Mouse (Mus musculus): Measurements from ENCODE around the gene Tbc1d7. TPM values are rescaled to one million over a fixed set of nuclear protein-coding genes. Genes with fewer than 3 reads are reported as not detected.

The Tbc1d7 gene
- polyA plus RNA-seq, 1 experiment from 2014 or later: 81.5 TPM

- Histone ChIP-seq H3K4me2 (ENCODE audit: low read length) (peak overlapping the region; percentile 59), H3K27me3 (replicated peaks; ENCODE audit: control insufficient read depth, insufficient read depth, low read length) (no peaks in the 10 kb centered on the region), H3K4me3 (replicated peaks; ENCODE audit: low read length) (peak overlapping the region; percentile 39), H3K36me3 (ENCODE audit: control insufficient read depth, insufficient read depth) (no peaks in the 10 kb centered on the region), H3K27ac (ENCODE audit: low read length) (no peak overlapping the region; the same call in 1 of the 2 replicates), H3K9ac (replicated peaks; ENCODE audit: low read depth, low read length) (peak overlapping the region; percentile 32), H3K4me1 (replicated peaks; ENCODE audit: control insufficient read depth, insufficient read depth, low read length) (peaks cover 9% of the 10 kb centered on the region), H3K9me3 (ENCODE audit: control insufficient read depth, low read length) (no peaks in the 10 kb centered on the region)
- peak; percentile 76 for ATAC-seq
- WGBS: 5% methylated on average over 14 of the region's 14 CpGs
These were observed 11.3 kb upstream of the Tbc1d7 start for GRCm38 (mm10) chr13:43182465-43183201.

DNA sequence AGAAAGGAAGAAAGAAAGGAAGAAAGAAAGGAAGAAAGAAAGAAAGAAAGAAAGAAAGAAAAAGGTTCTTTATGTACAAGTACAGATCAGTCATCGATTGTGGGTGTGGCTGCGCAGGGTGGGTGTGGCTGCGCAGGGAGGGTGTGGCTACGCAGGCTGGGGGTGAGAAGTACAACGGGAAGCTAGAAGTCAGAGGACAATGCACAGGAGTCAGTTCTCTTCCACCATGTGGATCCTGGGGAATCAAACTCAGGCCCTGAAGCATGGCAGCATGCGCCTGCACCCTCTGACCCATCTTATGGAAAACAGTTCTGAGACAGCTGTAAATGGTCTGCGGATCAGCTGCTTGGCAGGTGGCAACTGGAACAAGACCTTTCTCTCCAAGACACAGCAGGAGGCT, 9.8 kb upstream of the Tbc1d7 start:
- H3K9ac ChIP-seq (replicated peaks; ENCODE audit: low read depth, low read length): no peak overlapping the region
- no peak overlapping the region for H3K4me3 ChIP-seq (replicated peaks; ENCODE audit: low read length)

DNA sequence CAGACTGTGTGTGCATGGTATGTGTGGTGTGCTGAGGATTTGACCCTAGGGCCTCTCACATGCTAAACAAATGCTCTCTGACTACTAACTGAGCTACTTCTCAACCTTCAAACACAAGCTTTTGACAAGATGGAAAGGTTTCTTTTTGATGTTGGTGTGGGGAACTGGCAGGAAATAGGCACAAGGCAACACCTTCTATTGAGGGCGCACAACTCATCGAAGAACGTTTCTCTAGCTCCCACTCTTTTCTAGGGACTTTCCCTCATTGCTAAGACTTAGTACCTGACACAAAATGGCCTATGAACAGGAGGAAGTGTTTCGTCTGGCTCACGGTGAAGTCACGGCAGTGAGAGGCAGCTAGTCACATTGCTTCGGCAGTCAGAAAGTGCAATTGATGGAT, 6.0 kb upstream of the Tbc1d7 start:
- no peak overlapping the region for H3K4me2 ChIP-seq (ENCODE audit: low read length)
- H3K27me3 ChIP-seq (replicated peaks; ENCODE audit: control insufficient read depth, insufficient read depth, low read length): no peaks in the 10 kb centered on the region
- no peaks in the 10 kb centered on the region; the same call in 1 of the 2 replicates for H3K4me1 ChIP-seq (replicated peaks; ENCODE audit: control insufficient read depth, insufficient read depth, low read length)
- H3K27ac ChIP-seq (ENCODE audit: low read length): no peak overlapping the region
- no peaks in the 10 kb centered on the region for H3K36me3 ChIP-seq (ENCODE audit: control insufficient read depth, insufficient read depth)
- H3K9ac ChIP-seq (replicated peaks; ENCODE audit: low read depth, low read length): no peak overlapping the region
- ATAC-seq: no peak
- H3K9me3 ChIP-seq (ENCODE audit: control insufficient read depth, low read length): no peaks in the 10 kb centered on the region
- H3K4me3 ChIP-seq (replicated peaks; ENCODE audit: low read length): no peak overlapping the region
- WGBS: 92% methylated on average over 7 of the region's 7 CpGs

More for the DNA sequence above, 9.8 kb upstream of the Tbc1d7 start:
- peaks cover 9% of the 10 kb centered on the region for H3K4me1 ChIP-seq (replicated peaks; ENCODE audit: control insufficient read depth, insufficient read depth, low read length)
- no peaks in the 10 kb centered on the region for H3K36me3 ChIP-seq (ENCODE audit: control insufficient read depth, insufficient read depth)
- no peaks in the 10 kb centered on the region for H3K9me3 ChIP-seq (ENCODE audit: control insufficient read depth, low read length)
- 63% methylated on average over 7 of the region's 7 CpGs for WGBS
- no peak overlapping the region for H3K27ac ChIP-seq (ENCODE audit: low read length)
- H3K4me2 ChIP-seq (ENCODE audit: low read length): no peak overlapping the region
- ATAC-seq: no peak
- no peaks in the 10 kb centered on the region for H3K27me3 ChIP-seq (replicated peaks; ENCODE audit: control insufficient read depth, insufficient read depth, low read length)

DNA sequence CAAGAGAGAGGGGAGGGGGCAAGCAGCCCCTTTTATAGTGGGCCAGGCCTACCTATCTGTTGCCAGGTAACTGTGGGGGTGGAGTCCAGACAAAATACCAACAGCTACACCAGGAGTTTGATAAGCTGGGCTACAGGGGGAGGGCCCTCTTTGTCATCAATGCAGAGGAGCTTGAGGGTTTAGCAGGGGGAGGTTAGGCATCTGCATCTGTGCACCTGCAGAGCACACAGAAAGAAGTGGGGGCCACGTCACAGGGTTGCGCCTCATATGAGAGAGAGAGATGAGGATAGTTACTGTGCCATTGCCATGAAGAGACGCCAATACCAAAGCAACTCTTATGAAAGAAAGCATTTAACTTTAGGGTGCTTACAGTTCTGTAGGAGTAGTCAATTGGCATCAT, 5.4 kb upstream of the Tbc1d7 start:
- 96% methylated on average over 3 of the region's 3 CpGs for WGBS
- no peak overlapping the region for H3K27ac ChIP-seq (ENCODE audit: low read length)
- ATAC-seq: no peak

DNA sequence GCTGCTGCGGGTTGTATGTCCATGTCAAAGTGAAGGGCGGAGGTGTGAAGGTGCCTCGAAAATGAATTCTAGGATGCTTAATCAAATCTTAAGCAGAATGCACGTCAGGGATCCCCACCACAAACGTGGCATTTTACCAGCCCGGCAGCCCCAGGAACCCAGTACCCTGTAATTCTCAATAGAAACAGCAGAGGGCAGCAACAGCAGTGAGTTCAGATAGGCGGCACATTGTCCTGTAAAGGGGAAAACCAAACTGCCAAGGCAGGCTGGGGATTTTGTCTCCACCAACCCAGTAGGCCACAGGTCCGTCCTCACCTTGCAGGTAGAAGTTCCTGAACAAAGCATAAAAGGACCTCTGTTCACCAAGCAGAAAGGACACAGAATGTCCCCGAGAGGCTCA, 2.0 kb upstream of the Tbc1d7 start:
- H3K27me3 ChIP-seq (replicated peaks; ENCODE audit: control insufficient read depth, insufficient read depth, low read length): no peaks in the 10 kb centered on the region
- no peak for ATAC-seq
- WGBS: 16% methylated on average over 9 of the region's 9 CpGs
- H3K36me3 ChIP-seq (ENCODE audit: control insufficient read depth, insufficient read depth): no peaks in the 10 kb centered on the region
- no peak overlapping the region for H3K4me2 ChIP-seq (ENCODE audit: low read length)
- peaks cover 9% of the 10 kb centered on the region for H3K4me1 ChIP-seq (replicated peaks; ENCODE audit: control insufficient read depth, insufficient read depth, low read length)
- H3K9ac ChIP-seq (replicated peaks; ENCODE audit: low read depth, low read length): no peak overlapping the region
- no peak overlapping the region for H3K27ac ChIP-seq (ENCODE audit: low read length)
- no peak overlapping the region for H3K4me3 ChIP-seq (replicated peaks; ENCODE audit: low read length)
- no peaks in the 10 kb centered on the region for H3K9me3 ChIP-seq (ENCODE audit: control insufficient read depth, low read length)

More for the DNA sequence above, 5.4 kb upstream of the Tbc1d7 start:
- Histone ChIP-seq H3K9me3 (ENCODE audit: control insufficient read depth, low read length) (no peaks in the 10 kb centered on the region), H3K36me3 (ENCODE audit: control insufficient read depth, insufficient read depth) (no peaks in the 10 kb centered on the region), H3K27me3 (replicated peaks; ENCODE audit: control insufficient read depth, insufficient read depth, low read length) (no peaks in the 10 kb centered on the region), H3K4me1 (replicated peaks; ENCODE audit: control insufficient read depth, insufficient read depth, low read length) (peaks cover 5% of the 10 kb centered on the region), H3K4me2 (ENCODE audit: low read length) (no peak overlapping the region), H3K9ac (replicated peaks; ENCODE audit: low read depth, low read length) (no peak overlapping the region), H3K4me3 (replicated peaks; ENCODE audit: low read length) (no peak overlapping the region)

DNA sequence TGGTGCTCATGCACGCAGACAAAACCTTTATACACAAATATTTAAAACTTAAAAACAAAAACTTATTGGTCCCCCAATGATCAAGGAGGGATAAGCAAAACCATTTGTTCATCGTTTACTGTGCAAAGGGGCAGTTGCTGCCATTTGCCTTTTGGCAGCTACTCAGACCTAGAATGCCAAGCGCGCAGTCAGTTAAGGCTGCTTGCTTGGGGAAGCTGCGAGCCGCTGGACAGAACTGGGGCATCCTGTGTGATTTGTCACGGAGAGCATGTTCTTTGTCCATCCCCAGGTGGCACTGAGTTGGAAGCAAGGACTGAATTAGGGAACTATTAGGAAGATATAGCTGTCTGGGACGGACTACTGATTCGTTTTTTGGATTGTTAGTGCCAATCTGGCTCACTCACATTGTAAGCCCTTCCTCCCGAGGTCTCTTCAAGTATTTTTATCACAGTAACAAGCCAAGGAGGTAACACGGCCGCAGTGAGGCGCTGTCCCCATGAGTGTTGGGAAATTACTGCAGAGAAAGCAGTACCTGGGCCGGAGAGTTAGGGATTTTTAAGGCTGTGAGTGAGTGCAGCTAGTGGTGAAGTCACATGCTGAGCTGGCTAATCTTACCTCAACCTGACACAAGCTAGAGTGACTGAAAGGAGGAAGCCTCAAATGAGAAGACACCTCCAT, 874 bp upstream of the Tbc1d7 start:
- H3K27ac ChIP-seq (ENCODE audit: low read length): no peak overlapping the region

DNA sequence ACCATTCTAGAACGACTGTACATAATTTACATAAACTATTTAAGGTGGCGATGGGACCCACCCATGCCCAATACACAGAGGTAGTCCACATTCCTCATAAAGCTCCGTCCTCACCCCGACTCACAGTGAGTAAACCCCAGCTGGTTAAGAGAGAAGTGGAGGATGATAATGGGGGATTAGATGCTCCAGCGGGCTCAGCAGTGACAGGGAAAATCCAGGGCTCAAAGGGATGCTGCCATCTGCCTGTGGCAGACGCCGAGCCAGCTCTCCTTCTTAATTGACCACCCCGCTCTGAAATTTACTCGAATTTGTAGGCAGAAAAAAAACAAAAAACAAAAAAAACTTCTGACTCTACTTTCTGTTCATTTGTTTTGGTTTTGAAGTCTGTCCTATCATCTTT, 3.6 kb downstream of the Tbc1d7 start:
- Histone ChIP-seq H3K9me3 (ENCODE audit: control insufficient read depth, low read length) (no peaks in the 10 kb centered on the region), H3K4me2 (ENCODE audit: low read length) (no peak overlapping the region), H3K36me3 (ENCODE audit: control insufficient read depth, insufficient read depth) (peaks cover 5% of the 10 kb centered on the region; the same call in 1 of the 2 replicates), H3K27ac (ENCODE audit: low read length) (no peak overlapping the region), H3K4me3 (replicated peaks; ENCODE audit: low read length) (no peak overlapping the region), H3K27me3 (replicated peaks; ENCODE audit: control insufficient read depth, insufficient read depth, low read length) (no peaks in the 10 kb centered on the region), H3K4me1 (replicated peaks; ENCODE audit: control insufficient read depth, insufficient read depth, low read length) (peaks cover 9% of the 10 kb centered on the region), H3K9ac (replicated peaks; ENCODE audit: low read depth, low read length) (no peak overlapping the region)
- ATAC-seq: no peak
- WGBS: 64% methylated on average over 9 of the region's 9 CpGs

More for the DNA sequence above, 874 bp upstream of the Tbc1d7 start:
- no peaks in the 10 kb centered on the region for H3K27me3 ChIP-seq (replicated peaks; ENCODE audit: control insufficient read depth, insufficient read depth, low read length)
- WGBS: 35% methylated on average over 14 of the region's 14 CpGs
- H3K4me1 ChIP-seq (replicated peaks; ENCODE audit: control insufficient read depth, insufficient read depth, low read length): peaks cover 9% of the 10 kb centered on the region
- no peaks in the 10 kb centered on the region for H3K9me3 ChIP-seq (ENCODE audit: control insufficient read depth, low read length)
- no peaks in the 10 kb centered on the region for H3K36me3 ChIP-seq (ENCODE audit: control insufficient read depth, insufficient read depth)
- peak overlapping the region; percentile 79 for H3K4me3 ChIP-seq (replicated peaks; ENCODE audit: low read length)
- peak overlapping the region; percentile 87 for H3K4me2 ChIP-seq (ENCODE audit: low read length)
- ATAC-seq: no peak
- H3K9ac ChIP-seq (replicated peaks; ENCODE audit: low read depth, low read length): peak overlapping the region; percentile 91

GRCm38 (mm10) chr13:43159429-43159828, 11.9 kb downstream of the Tbc1d7 start:
- no peaks in the 10 kb centered on the region for H3K9me3 ChIP-seq (ENCODE audit: control insufficient read depth, low read length)
- no peak overlapping the region for H3K9ac ChIP-seq (replicated peaks; ENCODE audit: low read depth, low read length)
- no peak overlapping the region for H3K27ac ChIP-seq (ENCODE audit: low read length)
- H3K4me1 ChIP-seq (replicated peaks; ENCODE audit: control insufficient read depth, insufficient read depth, low read length): no peaks in the 10 kb centered on the region
- 81% methylated on average over 3 of the region's 3 CpGs for WGBS
- H3K4me2 ChIP-seq (ENCODE audit: low read length): no peak overlapping the region
- H3K36me3 ChIP-seq (ENCODE audit: control insufficient read depth, insufficient read depth): peaks cover 8% of the 10 kb centered on the region; the same call in 1 of the 2 replicates
- H3K4me3 ChIP-seq (replicated peaks; ENCODE audit: low read length): no peak overlapping the region
- no peaks in the 10 kb centered on the region for H3K27me3 ChIP-seq (replicated peaks; ENCODE audit: control insufficient read depth, insufficient read depth, low read length)
- ATAC-seq: no peak

DNA sequence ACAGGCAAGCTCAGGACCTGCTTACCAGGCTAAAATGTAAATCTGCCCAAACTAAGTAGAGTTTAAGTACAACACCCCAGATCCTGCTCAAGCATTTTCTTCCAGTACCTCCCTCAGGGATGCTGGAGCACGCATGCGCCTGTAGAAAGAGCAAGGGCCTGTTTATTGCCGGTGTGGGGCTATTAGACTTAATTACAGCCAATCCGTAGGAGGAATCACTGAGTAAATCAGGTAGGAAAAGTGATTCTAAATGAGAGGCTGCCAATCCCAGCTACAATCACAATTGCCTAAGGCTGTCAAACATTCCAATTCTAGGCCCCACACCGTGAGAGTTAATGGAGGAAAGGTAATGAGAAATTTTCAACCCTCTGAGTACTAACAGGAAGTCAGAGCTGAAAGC, 13.0 kb downstream of the Tbc1d7 start:
- Histone ChIP-seq H3K4me3 (replicated peaks; ENCODE audit: low read length) (no peak overlapping the region), H3K9ac (replicated peaks; ENCODE audit: low read depth, low read length) (no peak overlapping the region), H3K4me2 (ENCODE audit: low read length) (no peak overlapping the region), H3K27me3 (replicated peaks; ENCODE audit: control insufficient read depth, insufficient read depth, low read length) (no peaks in the 10 kb centered on the region), H3K4me1 (replicated peaks; ENCODE audit: control insufficient read depth, insufficient read depth, low read length) (no peaks in the 10 kb centered on the region), H3K27ac (ENCODE audit: low read length) (no peak overlapping the region), H3K36me3 (ENCODE audit: control insufficient read depth, insufficient read depth) (peaks cover 7% of the 10 kb centered on the region; the same call in 1 of the 2 replicates), H3K9me3 (ENCODE audit: control insufficient read depth, low read length) (no peaks in the 10 kb centered on the region)
- 48% methylated on average over 5 of the region's 5 CpGs for WGBS
- no peak for ATAC-seq

Measured in forebrain, embryonic 16.5 days (tissue).